Mouse (Mus musculus) thymus, postnatal 36 days (tissue): ENCODE results near the gene Gmeb1.
A peak's percentile ranks its signal among the peaks of the same experiment; 100 is the strongest.
"Not testable (repeated sequence)": the region's sequence is repeated elsewhere in the genome, so short reads cannot be mapped to it uniquely, and the experiment has no call there.

ENCODE experiments used
- DNase-seq, 2 experiments: peaks; one replicate each; pipeline ENCODE4 v3.0.0; 2022; ENCODE audit warnings: mixed read lengths in 2 of 2

Gmeb1 gene

DNA sequence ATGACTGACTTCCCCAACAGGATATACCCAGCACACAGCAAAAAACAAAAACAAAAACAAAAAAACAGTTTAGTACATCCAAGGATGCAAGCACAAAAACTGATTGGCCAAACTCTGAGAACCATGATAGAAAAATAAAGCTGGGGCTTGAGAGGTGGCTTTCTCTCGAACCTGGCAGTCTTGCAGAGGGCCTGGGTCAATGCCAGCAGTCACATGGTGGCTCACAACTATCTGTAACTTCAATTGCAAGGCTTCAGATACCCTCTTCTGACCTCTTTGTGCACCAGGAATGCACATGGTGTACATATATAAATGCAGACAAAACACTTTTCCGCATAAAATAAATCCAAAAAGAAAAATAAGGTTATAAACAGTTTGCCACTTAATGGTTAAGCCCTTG lies 11.8 kb upstream of the Gmeb1 start:
- DNase-seq: no peak

GRCm38 (mm10) chr4:132269740-132270560 lies 8.5 kb upstream of the Gmeb1 start:
- peak; percentile 84 to 87 for DNase-seq

DNA sequence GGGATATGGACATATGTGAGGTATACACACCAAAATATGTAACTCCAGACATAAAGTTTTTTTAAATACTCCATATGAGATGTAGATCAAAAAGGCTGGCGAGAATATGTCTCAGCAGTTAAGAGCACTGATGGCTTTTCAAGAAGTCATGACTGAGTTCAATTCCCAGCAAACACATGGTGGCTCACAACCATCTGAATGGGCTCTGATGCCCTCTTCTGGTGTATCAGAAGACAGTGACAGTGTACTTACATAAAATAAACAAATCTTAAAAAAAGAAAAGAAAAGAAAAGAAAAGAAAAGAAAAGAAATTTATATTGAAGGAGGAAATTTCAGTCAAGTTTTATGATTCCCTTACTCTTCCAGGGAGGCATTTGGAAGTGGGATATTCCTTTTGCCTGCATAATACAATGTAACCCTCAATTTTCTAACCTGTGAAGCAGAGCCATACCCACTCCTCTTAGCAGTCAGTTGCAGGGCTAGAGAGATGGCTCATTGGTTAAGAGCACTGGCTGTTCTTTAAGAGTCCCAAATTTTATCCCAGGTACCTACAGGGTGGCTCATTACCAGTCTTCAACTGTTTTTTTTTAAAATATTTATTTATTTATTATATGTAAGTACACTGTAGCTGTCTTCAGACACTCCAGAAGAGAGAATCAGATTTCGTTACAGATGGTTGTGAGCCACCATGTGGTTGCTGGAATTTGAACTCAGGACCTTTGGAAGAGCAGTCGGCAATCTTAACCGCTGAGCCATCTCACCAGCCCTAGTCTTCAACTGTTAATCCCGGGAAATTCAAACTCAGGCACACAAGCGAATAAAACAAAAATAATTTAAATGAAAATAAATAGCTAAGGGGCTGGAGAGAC lies 7.7 kb upstream of the Gmeb1 start:
- no peak for DNase-seq

GRCm38 (mm10) chr4:132266835-132267349 lies 5.5 kb upstream of the Gmeb1 start:
- DNase-seq: no peak

- DNase-seq: no peak
Observed at GRCm38 (mm10) chr4:132263313-132263712, 1.9 kb upstream of the Gmeb1 start.

DNA sequence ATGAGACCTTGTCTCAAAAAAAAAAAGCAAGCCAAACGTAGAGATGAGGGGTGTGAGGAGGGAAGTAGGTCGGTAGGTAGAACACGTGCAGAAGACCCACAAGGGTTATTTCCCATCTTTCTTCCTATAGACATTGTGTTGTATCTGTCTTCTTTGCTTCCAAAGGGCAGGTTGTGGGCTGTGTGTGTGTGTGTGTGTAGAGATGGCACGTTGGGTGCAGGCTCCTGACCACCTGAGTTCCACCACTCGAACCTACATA lies 885 bp upstream of the Gmeb1 start:
- DNase-seq: no peak

DNA sequence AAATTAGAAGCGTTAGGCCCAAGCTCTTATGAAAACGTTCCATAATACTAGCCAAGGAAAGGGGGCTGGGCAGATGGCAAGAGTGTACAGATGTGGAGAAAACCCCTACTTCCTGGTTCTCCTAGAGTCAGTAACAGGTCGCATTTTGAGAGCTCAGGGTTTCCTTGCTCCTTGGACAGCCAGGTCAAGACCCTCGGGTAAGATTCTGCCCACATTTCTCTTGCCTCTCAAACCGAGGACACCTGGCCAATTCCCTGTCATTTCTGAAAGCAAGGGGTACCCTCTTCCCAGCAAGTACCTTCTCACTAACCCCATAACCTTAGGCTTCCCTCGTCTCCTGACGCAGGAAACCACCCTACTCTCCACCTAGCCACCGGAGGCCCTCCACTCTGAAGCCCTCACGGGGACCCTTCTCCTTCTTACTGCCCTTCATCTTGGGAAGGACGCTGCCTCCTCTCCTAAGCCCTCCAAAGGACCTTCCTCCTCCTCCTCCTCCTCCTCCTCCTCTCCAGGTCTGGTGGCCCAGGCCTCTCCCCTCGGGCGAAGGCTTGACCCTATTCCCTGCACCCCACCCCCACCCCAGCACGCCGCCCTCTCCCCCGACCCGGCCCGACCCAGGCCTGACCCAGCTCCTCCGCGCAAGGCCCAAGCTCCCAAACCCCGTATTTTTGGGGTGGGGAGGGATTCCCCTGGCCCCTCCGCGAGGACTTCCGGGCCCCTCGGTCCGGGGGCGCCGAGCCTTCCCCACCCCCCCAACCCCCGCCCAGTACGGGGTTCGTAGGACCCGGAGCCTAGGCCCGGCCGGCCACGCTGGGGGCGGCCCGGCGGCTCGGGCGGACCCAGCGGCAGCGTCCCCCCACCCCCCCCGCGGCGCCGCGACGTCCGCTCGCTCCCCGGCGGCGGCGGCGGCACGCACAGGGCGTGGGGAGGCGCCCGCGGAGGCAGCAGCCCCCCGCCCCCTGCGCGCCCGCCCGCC lies 710 bp downstream of the Gmeb1 start:
- peak; percentile 58 to 65 for DNase-seq

DNA sequence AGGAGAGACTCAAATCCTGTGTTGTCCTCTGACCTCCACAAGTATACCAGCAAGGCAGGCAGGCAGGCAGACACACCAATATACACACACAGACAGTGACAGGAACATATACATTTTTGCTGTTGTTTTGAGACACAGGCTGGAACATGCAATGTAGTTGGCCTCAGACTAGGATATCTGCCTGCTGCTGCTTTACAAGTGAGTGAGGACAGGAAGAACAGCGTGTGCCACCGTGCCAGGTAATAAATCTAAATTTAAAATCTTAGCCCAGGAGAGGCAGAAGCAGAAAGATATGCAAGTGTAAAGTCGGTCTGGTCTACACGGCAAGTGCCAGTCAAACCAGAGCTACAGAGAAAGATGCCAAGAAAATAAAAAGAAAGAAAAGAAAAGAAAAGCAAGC lies 2.2 kb downstream of the Gmeb1 start:
- DNase-seq: no peak

DNA sequence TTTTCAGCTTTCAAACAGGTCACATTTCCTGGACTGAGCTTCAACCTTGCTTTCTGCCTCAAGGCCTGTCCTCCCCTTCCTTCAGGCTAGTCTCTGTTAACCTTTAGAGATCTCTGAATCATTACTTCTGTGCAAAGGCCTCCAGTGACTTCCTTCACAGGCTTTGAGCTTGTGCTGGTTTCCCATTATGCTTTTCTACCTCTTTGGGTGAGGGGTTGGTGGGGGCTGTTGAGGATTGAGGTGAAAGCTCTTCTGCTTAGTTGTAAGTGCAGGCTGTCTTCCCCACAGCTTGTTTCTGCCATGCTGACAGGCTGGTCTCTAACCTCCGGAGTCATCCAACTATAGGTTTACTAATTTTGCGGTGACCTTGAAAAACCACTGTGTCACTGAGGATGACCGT lies 5.0 kb downstream of the Gmeb1 start:
- no peak for DNase-seq

GRCm38 (mm10) chr4:132254986-132255385 lies 6.4 kb downstream of the Gmeb1 start:
- DNase-seq: no peak

DNA sequence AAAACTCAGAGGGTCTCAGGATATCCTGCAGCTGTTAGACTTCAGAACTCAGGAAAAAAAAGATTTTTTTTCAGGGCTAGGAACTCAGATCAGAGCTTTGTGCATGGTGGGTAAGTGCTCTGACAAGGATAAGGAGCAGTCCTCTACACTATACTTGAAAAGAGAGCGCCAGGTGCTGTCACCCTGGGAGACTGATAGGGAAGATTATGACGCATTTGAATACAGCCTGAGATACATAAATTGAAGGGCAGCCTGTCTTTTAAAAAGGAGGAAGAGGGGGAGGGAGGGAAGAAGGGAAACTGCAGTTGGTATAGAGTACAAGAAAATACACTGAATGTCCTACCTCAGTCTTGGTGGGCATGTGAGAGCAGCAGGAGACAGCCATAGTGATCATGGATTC lies 7.8 kb downstream of the Gmeb1 start:
- no peak for DNase-seq

DNA sequence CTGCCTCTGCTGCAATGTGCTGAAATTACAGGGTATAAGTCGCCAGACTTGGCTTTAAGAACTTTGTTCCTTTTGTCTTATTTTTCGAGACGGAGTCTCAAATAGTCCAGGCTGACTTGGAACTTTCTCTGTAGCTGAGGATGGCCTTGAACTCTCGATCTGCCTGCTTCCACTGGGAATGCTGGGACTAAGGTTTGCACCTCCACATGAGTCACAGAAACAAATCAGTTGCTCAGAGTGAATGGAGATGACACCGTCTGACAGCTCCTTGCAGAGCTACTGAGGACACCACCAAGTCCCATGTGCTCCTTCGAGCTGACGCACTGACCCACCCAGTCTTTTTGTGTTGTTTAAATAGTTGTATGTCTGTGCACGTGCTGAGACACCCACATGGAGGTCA lies 8.3 kb downstream of the Gmeb1 start:
- DNase-seq: no peak

GRCm38 (mm10) chr4:132251596-132251995 lies 9.8 kb downstream of the Gmeb1 start:
- DNase-seq: no peak

- no peak for DNase-seq
Observed at GRCm38 (mm10) chr4:132247451-132247997, 13.9 kb downstream of the Gmeb1 start.

DNA sequence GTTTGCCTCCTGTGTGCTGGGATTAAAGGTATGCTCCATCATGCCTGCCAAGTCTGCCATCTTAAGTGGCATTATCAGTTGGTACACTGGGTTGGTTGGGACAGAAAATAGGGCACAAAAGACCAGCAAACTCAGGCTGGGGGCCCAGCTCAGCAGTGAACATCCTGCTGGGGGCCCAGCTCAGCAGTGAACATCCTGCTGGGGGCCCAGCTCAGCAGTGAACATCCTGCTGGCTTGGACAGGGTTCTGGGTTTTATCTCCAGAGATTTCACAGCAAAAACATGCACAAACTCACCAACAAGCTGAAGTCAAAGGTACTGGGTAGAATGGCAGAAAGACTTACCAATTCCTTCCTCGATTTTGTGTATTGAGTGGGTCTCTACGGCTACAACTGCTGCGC lies 15.8 kb downstream of the Gmeb1 start:
- DNase-seq: no peak

DNA sequence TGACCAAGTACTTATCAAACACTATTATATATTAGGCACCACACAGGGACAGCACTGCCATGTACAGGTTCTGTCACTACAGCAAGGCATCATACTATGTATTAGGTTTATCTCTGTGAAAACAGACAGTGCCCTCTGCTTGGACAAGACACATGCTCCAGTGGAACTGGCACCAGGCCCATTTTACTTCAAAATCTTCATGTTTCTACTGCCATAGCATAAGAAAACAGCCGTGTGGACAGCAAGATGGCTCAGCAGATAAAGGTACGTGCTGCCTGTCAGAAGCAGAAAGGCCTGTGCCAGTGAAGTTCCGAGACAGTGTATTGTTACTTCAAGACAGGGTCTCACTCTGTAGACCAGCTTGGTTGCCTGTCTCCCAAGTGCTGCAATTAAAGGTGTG lies 20.2 kb downstream of the Gmeb1 start:
- no peak for DNase-seq

- DNase-seq: no peak
Observed at GRCm38 (mm10) chr4:132240367-132240766, 21.0 kb downstream of the Gmeb1 start.

GRCm38 (mm10) chr4:132238356-132238755 lies 23.0 kb downstream of the Gmeb1 start:
- DNase-seq: no peak

GRCm38 (mm10) chr4:132234710-132235109 lies 26.7 kb downstream of the Gmeb1 start:
- no peak for DNase-seq

- DNase-seq: no peak
Observed at GRCm38 (mm10) chr4:132230422-132230821, 31.0 kb downstream of the Gmeb1 start.

- not testable (repeated sequence) for DNase-seq
Observed at GRCm38 (mm10) chr4:132222001-132222400, 39.4 kb downstream of the Gmeb1 start.

- not testable (repeated sequence) for DNase-seq
Observed at GRCm38 (mm10) chr4:132218439-132218838, 43.0 kb downstream of the Gmeb1 start.

DNA sequence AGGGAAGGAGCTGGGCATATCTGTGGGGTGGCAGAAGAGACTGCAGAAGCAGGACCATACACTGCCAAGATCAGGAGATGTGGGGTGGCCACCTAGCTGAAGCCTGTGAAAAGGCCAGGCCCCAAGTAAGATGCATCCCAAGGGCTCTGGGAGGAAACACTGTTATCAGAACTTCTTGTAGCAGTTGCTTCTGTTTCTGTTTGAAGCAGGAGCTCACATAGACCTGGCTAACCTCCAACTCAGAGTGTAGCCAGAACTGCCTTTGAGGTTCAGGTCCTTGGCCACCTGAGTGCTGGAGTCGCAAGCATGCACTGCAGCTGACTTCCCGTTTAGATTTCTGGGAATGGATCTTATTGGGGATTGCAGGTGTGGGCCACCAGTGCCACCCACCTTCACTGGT lies 43.6 kb downstream of the Gmeb1 start:
- no peak for DNase-seq
